Mouse (Mus musculus) liver (tissue): Measurements from ENCODE around the gene Prap1.
"Not testable (repeated sequence)": the region's sequence is repeated elsewhere in the genome, so short reads cannot be mapped to it uniquely, and the experiment has no call there.

Experiments used
- DNase-seq: peaks from one replicate; pipeline ENCODE4 v3.0.0-alpha.2; 2020; ENCODE audit warnings: mixed read lengths

The Prap1 gene

GRCm38 (mm10) chr7:140090601-140091000 lies 2.6 kb upstream of the Prap1 start:
- no peak for DNase-seq

DNA sequence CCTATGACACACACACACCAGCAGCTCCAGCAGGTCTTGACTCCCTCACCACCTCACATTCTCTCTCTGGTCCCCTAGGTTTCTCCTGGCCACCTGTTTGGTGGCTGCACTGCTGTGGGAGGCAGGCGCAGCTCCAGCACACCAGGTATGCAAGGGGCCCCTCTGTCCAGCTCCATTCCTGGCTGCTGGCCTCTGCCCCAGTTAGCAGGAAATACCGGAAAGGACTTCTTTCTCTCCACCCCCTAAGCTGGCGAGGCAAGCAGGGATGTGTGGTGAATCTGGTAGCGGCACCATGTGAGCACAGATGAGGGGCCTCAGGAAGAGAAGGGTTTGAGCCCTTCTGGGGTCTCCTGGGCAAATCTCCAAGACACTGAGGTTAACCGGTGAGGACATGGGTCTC lies 1.8 kb downstream of the Prap1 start:
- no peak for DNase-seq

DNA sequence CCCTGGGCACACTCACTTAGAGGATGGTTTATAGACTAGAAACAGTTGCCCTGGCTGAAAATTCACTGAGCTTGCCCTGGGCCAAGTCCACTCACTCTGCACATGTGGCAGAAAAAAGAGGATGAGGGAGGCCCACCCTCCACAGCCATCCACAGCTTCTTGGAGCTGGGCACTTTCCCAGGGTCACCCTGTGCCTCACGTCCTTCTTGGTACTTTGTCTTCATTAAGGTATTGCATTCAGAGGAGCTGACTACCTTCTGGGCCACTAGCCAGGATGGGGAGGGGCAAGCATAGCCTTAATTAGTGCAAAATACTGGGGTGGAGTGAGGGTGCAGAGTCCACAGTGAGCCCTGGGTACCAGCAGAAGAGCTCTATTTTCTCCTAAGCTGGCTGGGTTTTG lies 2.4 kb downstream of the Prap1 start:
- no peak for DNase-seq

DNA sequence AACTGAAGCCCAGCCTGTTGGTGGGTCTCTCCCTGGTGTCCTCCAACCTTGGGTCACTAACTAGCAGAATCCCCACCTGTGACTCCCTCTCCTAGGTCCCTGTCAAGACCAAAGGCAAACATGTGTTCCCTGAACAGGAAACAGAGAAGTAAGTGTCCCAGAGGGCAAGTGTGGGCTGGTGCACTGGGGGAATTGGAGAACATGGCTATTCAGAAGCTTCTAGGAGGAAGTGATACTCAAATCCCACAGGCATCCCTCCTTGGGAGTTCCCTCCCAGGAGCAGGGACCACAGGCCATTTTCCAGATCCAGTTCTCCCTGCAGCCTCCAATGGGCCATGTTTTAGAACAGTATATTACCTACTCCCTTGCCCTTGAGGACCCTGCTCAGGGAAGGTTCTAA lies 2.9 kb downstream of the Prap1 start:
- no peak for DNase-seq

- no peak for DNase-seq
These were observed 5.3 kb downstream of the Prap1 start for GRCm38 (mm10) chr7:140098466-140098865.

DNA sequence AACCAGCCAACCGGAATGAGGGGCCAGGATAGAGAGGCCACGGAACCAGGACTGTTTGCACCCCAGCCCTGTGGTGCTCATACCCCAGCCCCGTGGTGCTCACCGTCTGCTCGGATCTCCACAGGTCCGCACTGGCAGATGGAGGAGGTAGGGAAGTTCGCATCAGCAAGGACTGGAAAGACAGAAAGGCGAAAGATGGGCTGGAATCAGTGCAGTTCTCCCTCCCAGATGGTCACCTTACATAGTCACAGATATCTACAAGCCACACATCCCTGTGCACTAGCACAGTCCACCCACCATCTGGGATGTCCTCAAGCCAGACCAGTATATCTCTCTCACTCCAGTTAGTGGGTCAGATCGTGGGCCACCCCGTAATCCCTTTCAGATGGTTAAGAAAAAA lies 8.3 kb downstream of the Prap1 start:
- DNase-seq: no peak

- peak; percentile 85 for DNase-seq
These were observed 9.0 kb downstream of the Prap1 start, which contains the start of gene Fuom for GRCm38 (mm10) chr7:140101993-140102860. TSS of gene Fuom (minus strand) at chr7:140102441.

DNA sequence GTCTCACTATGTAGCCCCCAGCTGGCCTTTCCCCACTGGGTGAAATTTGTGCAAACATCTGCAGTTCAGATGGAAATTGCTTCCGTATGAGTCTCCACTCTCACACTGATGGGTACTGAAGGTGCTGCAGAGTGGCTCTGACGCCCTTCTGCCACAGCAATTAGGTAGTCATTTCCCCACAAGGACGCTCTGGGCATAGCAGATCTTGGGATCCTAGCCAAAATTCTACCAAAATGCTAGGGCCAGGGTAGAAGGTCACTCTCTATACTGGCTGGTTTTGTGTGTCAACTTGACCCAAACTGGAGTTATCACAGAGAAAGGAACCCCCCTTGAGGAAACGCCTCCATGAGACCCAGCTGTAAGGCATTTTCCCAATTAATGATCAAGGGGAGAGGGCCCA lies 10.8 kb downstream of the Prap1 start:
- no peak for DNase-seq

DNA sequence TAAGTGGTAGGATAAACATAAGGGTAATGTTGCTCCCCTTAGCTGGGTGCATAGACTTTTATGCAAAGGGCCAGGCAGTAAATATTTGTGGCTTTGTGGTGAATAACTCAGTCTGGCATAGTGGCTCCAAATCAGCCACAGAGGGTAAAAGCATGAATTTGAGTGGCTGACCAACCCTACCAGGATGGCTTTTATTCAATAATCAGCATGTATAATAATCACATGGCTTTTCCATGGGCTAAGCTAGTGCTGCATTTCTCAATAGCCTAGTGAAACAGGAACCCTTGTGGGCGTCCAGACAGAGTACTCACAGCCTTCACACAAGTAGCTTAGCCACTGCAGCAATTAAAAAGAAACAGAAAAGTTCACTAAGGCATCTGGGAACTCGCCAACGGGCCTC lies 18.7 kb downstream of the Prap1 start:
- DNase-seq: no peak

DNA sequence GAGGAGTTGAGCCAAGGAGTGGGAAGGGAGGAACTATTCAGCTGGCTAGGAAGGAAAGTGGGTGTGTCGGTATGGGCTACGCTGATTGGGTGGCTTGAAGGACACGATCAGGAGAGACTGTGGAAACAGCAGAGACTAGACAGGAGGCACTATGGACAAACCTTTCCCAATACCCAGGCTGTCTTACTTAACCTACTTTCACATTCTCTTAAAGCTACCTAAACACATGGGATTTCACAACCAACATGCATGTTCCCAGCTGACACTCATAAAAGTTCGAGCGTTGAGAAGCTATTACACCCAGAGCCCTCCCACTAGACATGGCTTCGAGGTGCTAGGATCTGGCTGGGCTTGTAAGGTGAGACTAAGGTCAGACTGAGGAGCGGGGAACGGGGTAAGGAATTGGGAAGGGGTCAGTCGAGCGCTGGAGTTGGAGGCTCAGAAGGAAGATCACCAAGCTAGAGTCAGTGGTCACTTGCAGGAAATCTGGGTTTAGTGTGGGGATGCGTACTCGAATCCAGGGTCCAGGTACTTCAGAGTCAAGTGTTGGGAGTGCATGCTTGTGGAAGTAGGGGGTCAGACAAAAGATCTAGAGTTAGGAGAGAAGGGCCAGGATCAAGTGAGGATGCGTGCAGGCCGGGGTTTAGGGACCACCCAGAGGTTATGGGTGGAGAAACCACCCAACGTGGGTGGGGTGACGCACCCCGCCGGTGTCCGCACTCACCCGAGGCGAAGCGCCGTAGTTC lies 22.6 kb downstream of the Prap1 start, which contains the start of gene Paox:
Gene Paox, plus strand, starts transcription at position 217 of the 746 bp plus-strand sequence.
- peak; percentile 78 for DNase-seq

DNA sequence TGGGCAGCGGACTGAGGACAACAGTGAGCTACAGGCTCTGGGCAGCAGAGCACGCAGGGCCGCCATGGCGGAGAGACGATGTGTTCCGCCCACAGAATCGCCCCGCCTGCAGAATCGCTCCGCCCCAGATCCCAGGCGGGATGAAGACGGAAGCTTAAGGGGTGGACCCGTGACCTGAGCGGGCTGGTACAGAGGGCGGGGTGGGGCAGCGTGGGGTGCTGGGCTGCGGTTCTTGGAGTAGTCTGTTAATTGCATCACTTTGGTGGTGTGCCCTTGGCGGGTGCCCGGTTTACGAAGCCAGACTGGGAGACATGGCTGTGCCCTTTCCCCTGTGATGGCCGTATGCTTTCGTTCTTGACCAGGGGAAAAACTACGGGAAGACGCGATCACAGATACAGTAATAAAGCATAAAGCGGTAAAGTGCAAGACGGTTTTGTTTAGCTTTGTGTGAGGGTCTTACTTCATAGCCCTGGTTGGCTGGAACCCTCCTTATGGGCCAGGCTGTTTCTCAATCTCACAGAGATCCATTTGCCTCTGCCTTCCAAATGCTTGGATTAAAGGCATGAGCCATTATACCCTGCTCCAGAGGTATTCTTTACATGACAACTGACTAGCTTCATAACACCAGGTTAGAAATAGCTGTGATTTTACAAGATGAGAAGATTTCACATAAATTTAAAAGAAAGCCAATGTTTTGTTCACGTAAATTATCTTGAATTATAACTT lies 23.3 kb downstream of the Prap1 start, which contains the start of gene Echs1:
Gene Echs1, minus strand, starts transcription at position 148 of the 726 bp plus-strand sequence.
- peak; percentile 93 for DNase-seq

- no peak for DNase-seq
These were observed 27.3 kb downstream of the Prap1 start for GRCm38 (mm10) chr7:140120484-140120883.

- no peak for DNase-seq
These were observed 28.2 kb downstream of the Prap1 start for GRCm38 (mm10) chr7:140121338-140121910.

GRCm38 (mm10) chr7:140122765-140123164 lies 29.6 kb downstream of the Prap1 start:
- DNase-seq: no peak

DNA sequence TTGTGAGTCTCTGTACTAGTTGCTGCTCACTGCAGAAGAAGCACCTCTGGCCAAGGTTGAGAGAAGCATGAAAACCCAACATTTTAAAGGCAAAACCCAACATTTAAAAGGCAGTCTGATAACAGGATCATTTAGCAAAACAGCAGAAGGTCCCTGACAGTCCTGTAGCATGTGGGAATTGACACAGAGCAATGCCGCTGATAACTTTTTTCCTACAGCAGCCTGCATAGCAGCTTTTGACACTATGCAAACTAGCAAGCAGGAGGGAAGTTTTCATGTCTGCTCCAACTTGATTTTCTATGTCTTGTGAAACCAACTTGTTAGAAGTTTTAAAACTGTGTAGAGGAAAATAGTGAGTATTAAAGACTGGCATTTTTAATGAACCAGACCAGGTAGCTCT lies 31.2 kb downstream of the Prap1 start:
- DNase-seq: no peak

DNA sequence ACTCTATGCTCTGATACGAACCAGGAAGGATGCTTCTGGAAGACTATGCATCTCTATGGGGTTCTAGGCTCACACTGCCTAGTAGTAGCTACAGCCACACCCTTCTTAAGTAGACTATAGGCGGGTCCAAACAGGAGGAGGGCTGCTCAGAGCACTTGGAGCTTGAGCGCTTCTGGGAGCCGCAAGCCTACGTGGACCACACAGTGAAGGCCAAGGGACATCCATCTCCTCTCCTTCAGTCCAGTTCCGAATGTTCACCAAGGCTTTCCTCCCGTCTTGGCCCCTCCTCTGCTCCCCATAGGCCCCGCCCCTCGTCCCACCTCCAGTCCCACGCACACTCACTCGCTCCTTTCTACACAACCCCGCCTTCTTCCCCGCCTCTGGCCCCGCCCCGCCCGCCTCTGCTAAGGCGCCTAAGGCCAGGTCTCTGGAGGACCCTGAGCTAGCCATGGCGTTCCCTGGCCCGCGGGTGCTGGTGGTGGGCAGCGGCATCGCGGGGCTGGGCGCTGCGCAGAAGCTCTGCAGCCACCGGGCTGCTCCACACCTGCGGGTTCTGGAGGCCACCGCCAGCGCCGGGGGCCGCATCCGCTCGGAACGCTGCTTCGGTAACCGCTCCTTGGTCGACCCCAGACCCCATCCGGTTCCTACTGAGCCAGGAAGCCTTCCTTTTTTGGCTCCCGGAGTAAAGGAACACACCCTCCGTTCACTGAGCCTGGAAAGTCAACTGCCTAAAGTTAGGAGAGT lies 32.3 kb downstream of the Prap1 start:
- peak; percentile 97 for DNase-seq

DNA sequence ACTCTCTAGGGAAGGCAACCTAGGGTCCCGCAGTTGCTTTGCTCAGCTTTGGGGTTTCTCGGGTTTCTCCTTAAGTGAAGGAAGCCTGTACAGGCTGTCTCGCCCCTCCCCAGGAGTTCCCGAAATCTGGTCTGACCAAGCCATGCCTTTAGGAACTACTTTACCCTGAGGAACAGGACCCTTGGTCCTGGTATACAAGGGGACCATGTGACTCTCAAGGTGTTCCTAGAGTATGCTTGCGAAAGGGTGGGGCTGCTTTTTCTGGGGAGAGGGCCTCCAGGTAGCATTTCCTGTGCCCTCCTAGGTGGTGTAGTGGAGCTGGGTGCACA lies 32.8 kb downstream of the Prap1 start:
- no peak for DNase-seq

- DNase-seq: no peak
These were observed 33.7 kb downstream of the Prap1 start for GRCm38 (mm10) chr7:140126934-140127333.

DNA sequence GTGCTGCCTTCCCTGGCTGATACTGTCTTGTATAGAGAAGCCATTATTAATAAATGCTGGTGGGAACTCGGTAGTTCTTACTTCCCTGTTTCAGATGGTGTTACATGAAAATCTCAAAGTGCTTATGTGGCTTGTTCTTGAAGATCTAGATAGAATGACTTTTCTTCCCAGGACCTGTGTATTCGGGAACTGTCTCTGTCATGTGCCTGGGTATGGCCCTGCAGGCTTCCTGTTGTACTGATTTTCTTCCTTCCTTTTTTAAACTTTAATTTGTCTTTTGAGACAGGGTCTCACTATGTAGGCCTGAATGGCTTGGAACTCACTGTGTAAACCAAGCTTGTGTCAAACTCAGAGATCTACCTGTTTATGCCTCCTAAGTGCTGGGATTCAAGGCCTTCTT lies 34.7 kb downstream of the Prap1 start:
- no peak for DNase-seq

GRCm38 (mm10) chr7:140132184-140132583 lies 39.0 kb downstream of the Prap1 start:
- not testable (repeated sequence) for DNase-seq

GRCm38 (mm10) chr7:140134033-140134432 lies 40.8 kb downstream of the Prap1 start:
- not testable (repeated sequence) for DNase-seq

- no peak for DNase-seq
These were observed 42.0 kb downstream of the Prap1 start for GRCm38 (mm10) chr7:140135106-140135770.
